Mouse (Mus musculus): ENCODE results near the gene Olfr835.

The Olfr835 gene

DNA sequence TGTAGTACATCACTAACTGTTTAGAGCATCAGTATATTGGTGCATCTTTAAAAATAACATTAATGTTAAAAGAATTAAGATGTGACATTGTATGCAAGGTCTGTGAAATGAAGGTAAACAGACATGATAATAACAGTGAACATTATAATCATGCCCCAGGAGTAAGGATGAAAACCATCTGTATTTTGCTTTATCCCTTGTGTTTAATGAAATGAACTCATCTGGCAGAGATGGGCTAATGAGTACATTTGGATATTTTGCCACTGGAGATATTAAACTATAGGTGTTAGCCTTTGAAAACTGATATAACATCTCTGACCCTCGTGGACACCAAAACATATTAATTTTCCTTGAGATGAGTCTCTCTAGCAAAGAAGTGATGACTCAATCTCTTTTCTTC, at the start of gene Olfr835:
Gene Olfr835, plus strand, starts transcription at position 301 of the 400 bp plus-strand sequence.
- DNase-seq (ENCODE audit: low spot score) = no peak

DNA sequence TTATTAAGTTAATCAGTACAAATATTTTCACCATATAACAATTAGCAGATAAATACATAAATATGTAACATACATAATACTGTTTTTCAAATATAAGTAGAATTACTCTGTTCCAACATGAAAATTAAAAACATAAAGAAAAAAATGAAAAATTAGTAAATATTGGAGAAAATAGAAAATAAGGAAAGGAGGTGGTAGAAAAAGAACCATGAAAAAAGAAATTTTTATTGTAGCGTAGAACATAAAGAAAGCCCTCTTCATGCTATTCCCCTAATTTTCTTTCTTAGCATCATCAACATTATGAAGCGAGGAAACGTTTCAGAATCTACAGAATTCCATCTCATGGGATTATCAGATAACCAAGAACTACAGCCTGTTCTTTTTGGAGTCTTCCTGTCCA, 44.8 kb upstream of the Olfr835 start, which contains the start of gene Olfr834:
Gene Olfr834, plus strand, starts transcription at position 301 of the 400 bp plus-strand sequence.
- no peak for DNase-seq (ENCODE audit: low spot score)

DNA sequence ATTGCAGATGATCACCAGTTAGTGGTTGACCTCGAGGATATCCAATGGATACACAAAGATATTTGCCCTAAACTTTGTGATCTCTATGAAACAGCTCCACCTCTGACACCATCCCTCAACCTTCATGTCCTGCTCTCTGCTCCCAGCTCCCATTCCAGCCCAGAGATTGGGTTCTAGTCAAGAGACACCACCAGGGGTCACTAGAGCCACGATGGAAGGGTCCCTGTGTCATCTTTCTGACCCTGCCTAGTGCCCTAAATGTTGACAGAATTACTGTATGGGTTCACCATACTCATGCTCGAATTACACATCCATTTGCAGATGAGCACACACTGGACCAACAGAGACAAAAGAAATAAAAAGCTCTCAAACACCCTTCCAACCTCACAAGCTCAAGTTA, 52.5 kb downstream of the Olfr835 start:
- DNase-seq (ENCODE audit: low spot score) = no peak

Data from left cerebral cortex, adult 11 months (tissue).